18 mouse cellular contexts compared by ENCODE assay signal in genomic region chr2:154668680-154669079, GRCm38 (mm10). TPM values are rescaled to one million over a fixed set of nuclear protein-coding genes. Genes with fewer than 3 reads are reported as not detected.
"Had no signal": no experiment of that assay in that cellular context is flagged by ENCODE, and none has a peak within 500 bp of the region (broad histone marks: within the 10 kb centered on the region; RNA-seq: fewer than 3 reads in every experiment).

No protein-coding gene starts in this region.

- H3K4me2 ChIP-seq: lung, embryonic 15.5 days; midbrain, embryonic 11.5 days; midbrain, embryonic 13.5 days; midbrain, embryonic 15.5 days; neural tube, embryonic 12.5 days; stomach, embryonic 15.5 days had no signal

- H3K9ac ChIP-seq: liver, postnatal 0 days; lung, embryonic 15.5 days; midbrain, embryonic 13.5 days; midbrain, embryonic 15.5 days; neural tube, embryonic 12.5 days; stomach, embryonic 15.5 days had no signal

- H3K27ac ChIP-seq: lung, embryonic 15.5 days; macrophage; midbrain, embryonic 13.5 days; midbrain, embryonic 15.5 days; neural tube, embryonic 12.5 days; stomach, embryonic 15.5 days; stomach, postnatal 0 days had no signal

- H3K4me3 ChIP-seq: lung, embryonic 15.5 days; megakaryocyte, embryonic 14.5 days; midbrain, embryonic 13.5 days; midbrain, embryonic 15.5 days; neural tube, embryonic 12.5 days; stomach, embryonic 15.5 days had no signal

- H3K4me1 ChIP-seq: midbrain, embryonic 13.5 days; midbrain, embryonic 15.5 days; stomach, embryonic 15.5 days had no signal

- H3K36me3 ChIP-seq: midbrain, embryonic 15.5 days; neural tube, embryonic 12.5 days; stomach, embryonic 15.5 days had no signal

- H3K9me3 ChIP-seq: lung, embryonic 15.5 days; megakaryocyte, embryonic 14.5 days; midbrain, embryonic 13.5 days; midbrain, embryonic 15.5 days; neural tube, embryonic 12.5 days; stomach, embryonic 15.5 days had no signal

- DNase-seq: liver, postnatal 0 days; lung, adult 2 months; lung, postnatal 14 days; lung, postnatal 36 days; right cerebral cortex, postnatal 14 days; thymus, adult 2 months; thymus, postnatal 25 days; thymus, postnatal 4 days had no signal

- H3K27me3 ChIP-seq: lung, embryonic 15.5 days; megakaryocyte, embryonic 14.5 days; midbrain, embryonic 13.5 days; midbrain, embryonic 15.5 days; neural tube, embryonic 12.5 days; stomach, embryonic 15.5 days had no signal

- ATAC-seq: liver, postnatal 0 days; lung, postnatal 0 days; midbrain, embryonic 13.5 days; midbrain, embryonic 15.5 days had no signal

RNA-seq across cellular contexts. Expression of gene 4930519P11Rik, which starts 55.4 kb away (rescaled TPM):
- polyA plus RNA-seq: lung, embryonic 15.5 days; macrophage had no signal
